In the genomic region with DNA sequence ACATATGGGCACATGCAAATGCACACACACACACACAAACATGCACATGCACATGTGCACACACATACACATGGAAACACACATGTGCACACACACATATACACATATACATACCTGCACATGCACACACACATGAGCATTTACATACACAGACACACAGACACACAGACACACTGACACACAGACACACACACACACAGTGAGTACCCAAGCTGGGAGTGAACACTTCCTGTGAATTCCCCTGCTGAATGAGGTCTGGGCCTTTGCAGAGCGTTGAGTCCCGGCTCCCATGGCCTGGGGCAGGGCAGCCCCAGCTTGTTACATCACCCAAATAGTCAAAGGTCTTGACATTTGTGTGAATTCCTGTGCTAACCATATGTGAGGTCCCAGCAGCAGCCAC, we compare ENCODE assay signal across 21 mouse cellular contexts.
"Had no signal": no experiment of that assay in that cellular context is flagged by ENCODE, and none has a peak within 500 bp of the region (broad histone marks: within the 10 kb centered on the region; RNA-seq: fewer than 3 reads in every experiment).

No protein-coding gene starts in this region.

- H3K27ac ChIP-seq: liver, embryonic 15.5 days; lung, embryonic 15.5 days; macrophage; midbrain, embryonic 13.5 days; midbrain, embryonic 15.5 days; neural tube, embryonic 13.5 days; neural tube, embryonic 15.5 days; stomach, embryonic 15.5 days; stomach, postnatal 0 days had no signal

- H3K4me1 ChIP-seq: lung, embryonic 15.5 days; midbrain, embryonic 15.5 days; neural tube, embryonic 13.5 days; neural tube, embryonic 15.5 days; stomach, embryonic 15.5 days had no signal

- H3K4me2 ChIP-seq: liver, embryonic 15.5 days; lung, embryonic 15.5 days; midbrain, embryonic 11.5 days; midbrain, embryonic 13.5 days; midbrain, embryonic 15.5 days; neural tube, embryonic 13.5 days; neural tube, embryonic 15.5 days; stomach, embryonic 15.5 days had no signal

- H3K4me3 ChIP-seq: liver, embryonic 15.5 days; lung, embryonic 15.5 days; megakaryocyte, embryonic 14.5 days; midbrain, embryonic 13.5 days; midbrain, embryonic 15.5 days; neural tube, embryonic 13.5 days; neural tube, embryonic 15.5 days; stomach, embryonic 15.5 days had no signal

- H3K9ac ChIP-seq: liver, embryonic 15.5 days; liver, postnatal 0 days; lung, embryonic 15.5 days; midbrain, embryonic 13.5 days; midbrain, embryonic 15.5 days; neural tube, embryonic 13.5 days; neural tube, embryonic 15.5 days; stomach, embryonic 15.5 days had no signal

- H3K27me3 ChIP-seq: liver, embryonic 15.5 days; lung, embryonic 15.5 days; midbrain, embryonic 13.5 days; midbrain, embryonic 15.5 days; neural tube, embryonic 13.5 days; neural tube, embryonic 15.5 days; stomach, embryonic 15.5 days had no signal

- DNase-seq: liver, postnatal 0 days; lung, adult 2 months; lung, postnatal 14 days; lung, postnatal 36 days; retina, postnatal 1 day; right cerebral cortex, adult 18-20 months; thymus, adult 2 months; thymus, postnatal 25 days; thymus, postnatal 4 days had no signal

- ATAC-seq: liver, postnatal 0 days; lung, postnatal 0 days; midbrain, embryonic 13.5 days; midbrain, embryonic 15.5 days had no signal

- H3K9me3 ChIP-seq: liver, embryonic 15.5 days; lung, embryonic 15.5 days; megakaryocyte, embryonic 14.5 days; midbrain, embryonic 15.5 days; neural tube, embryonic 13.5 days; neural tube, embryonic 15.5 days; stomach, embryonic 15.5 days had no signal
